Mouse (Mus musculus) hindbrain, embryonic 16.5 days (tissue): ENCODE results near the gene Dyrk4. TPM values are rescaled to one million over a fixed set of nuclear protein-coding genes. Genes with fewer than 3 reads are reported as not detected.

ENCODE experiments used
- ATAC-seq: fragments of 200-750 bp; cut with Nextera tagmentation; 2 replicates; pipeline ENCODE4 v1.8.0; 2017; ENCODE audit warnings: moderate TSS enrichment, moderate library complexity
- H3K27ac ChIP-seq: fragments of 300-500 bp; sonication (generic); 2 replicates; pipeline ENCODE4 v1.5.1; 2014; ENCODE audit warnings: low read depth, mild to moderate bottlenecking, control low read depth, low read length, moderate library complexity
- H3K27me3 ChIP-seq: fragments of 300-500 bp; sonication (generic); replicated peaks from 2 replicates; pipeline ENCODE4 v1.6.1; 2014; ENCODE audit warnings: low read length; ENCODE audit not compliant: control insufficient read depth, insufficient read depth
- H3K36me3 ChIP-seq: fragments of 300-500 bp; sonication (generic); 2 replicates; pipeline ENCODE4 v1.6.1; 2014; ENCODE audit warnings: mild to moderate bottlenecking, low read length, moderate library complexity, mixed read lengths; ENCODE audit not compliant: control insufficient read depth, insufficient read depth
- H3K4me1 ChIP-seq: fragments of 300-500 bp; sonication (generic); 2 replicates; pipeline ENCODE4 v1.6.1; 2014; ENCODE audit warnings: low read depth, low read length; ENCODE audit not compliant: control insufficient read depth, insufficient read depth
- H3K4me2 ChIP-seq: fragments of 300-500 bp; sonication (generic); 2 replicates; pipeline ENCODE4 v1.6.1; 2014; ENCODE audit warnings: mild to moderate bottlenecking, low read length, control low read depth, moderate library complexity
- H3K4me3 ChIP-seq: fragments of 300-500 bp; sonication (generic); 2 replicates; pipeline ENCODE4 v1.5.1; 2014; ENCODE audit warnings: mild to moderate bottlenecking, low read length, control low read depth, moderate library complexity
- H3K9ac ChIP-seq: fragments of 300-500 bp; sonication (generic); 2 replicates; pipeline ENCODE4 v1.6.1; 2014; ENCODE audit warnings: low read depth, mild to moderate bottlenecking, control low read depth, low read length, moderate library complexity
- H3K9me3 ChIP-seq: fragments of 300-500 bp; sonication (generic); 2 replicates; pipeline ENCODE4 v1.6.1; 2014; ENCODE audit warnings: mild to moderate bottlenecking, low read length, moderate library complexity; ENCODE audit not compliant: control insufficient read depth
- WGBS: fragments of 180-500 bp; shearing (Covaris S2); extraction: QIAGEN DNeasy Blood & Tissue Kit; methylation state at CpG from one replicate; pipeline ENCODE4 v1.1.7; 2014; 5-methylcytosine and 5-hydroxymethylcytosine counted together
- polyA plus RNA-seq: library from polyadenylated mRNA; unstranded; fragments of >200 nt; fragmentation: Nextera tagmentation; extraction: Ambion mirVana; gene quantifications from 2 replicates; pipeline ENCODE4 v1.2.1, GENCODE M21; 2015

Gene Dyrk4
- polyA plus RNA-seq, 1 experiment from 2014 or later: 0.14 TPM

DNA sequence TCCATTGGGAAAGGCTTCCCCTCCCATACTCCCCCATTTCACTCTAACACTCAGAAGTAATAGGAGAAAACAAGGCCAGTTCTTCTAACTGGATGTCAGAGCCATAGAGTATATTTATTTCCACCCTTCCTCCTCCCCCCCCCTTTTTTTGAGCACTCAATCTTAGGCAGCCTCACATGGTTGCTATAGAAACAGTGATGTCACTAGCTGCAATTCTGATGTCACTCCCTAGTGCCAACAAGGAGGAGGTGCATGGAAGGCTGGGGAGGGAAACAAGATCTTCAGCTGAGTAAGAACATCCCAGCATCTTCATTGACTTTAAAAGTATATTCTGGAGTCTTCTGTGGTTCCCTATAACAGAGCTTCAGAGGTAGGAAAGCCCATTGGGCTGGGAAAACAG lies 68.8 kb downstream of the Dyrk4 start, which contains the start of gene Akap3:
Gene Akap3 (plus strand): TSS at position 218 of the 400 bp plus-strand sequence.
- no peak within 1 kb of the TSS for H3K27ac ChIP-seq

DNA sequence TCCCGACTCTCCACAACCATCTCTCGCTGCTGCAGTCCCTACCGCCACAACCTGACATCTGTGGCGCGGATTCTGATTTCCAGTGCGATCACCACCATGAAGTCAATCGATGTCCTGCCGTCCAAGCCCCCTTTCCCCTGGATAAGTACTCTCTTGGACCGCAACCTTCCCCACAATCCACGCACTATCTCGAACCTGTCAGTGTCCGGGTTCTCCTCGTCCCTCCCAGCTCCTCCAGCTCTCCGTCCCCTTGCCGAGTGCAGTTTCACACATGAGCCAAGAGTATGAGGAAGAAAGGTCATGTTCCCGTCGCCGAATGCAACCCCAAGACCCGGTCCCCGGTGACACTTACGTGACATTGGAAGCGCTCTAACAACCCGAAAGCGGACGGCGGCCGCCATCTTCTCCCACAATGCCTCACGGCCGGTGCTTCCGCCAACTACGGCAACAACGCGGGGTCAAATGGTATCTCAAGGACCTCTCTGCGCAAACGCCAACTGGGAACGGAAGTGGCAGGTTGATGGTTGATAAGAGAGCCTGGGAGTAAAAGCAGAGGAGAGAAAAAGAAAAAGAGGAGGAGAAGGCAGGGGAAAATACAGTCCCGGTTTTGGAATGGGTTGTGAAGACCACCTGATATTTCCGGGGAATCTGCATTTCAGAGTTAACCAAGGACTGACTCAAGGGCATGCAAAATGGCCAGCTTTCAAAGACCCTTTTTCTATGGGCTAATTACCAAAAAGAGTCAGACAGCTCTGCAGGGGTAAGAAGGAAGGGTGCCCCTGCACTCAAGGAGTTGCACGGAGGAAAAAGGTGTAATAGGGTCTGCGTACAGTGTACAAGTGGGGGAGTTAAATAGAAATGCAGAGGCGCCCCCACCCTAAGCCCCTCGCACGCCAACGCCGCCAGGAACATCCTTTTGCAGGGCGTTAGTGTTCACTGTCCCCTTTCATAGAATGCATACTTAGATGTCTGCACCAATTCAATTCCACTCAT lies 72.6 kb downstream of the Dyrk4 start, which contains the start of gene Ndufa9:
Gene Ndufa9 (minus strand): TSS at position 425 of the 993 bp plus-strand sequence.
- Histone ChIP-seq H3K9ac (peak within 1 kb of the TSS; percentile 89), H3K27ac (peak within 1 kb of the TSS; percentile 85), H3K4me2 (peak within 1 kb of the TSS; percentile 94), H3K27me3 (no peaks in the 10 kb centered on the region; the same call in 1 of the 2 replicates), H3K36me3 (peaks cover 4% of the 10 kb centered on the region; the same call in 1 of the 2 replicates), H3K4me3 (peak within 1 kb of the TSS; percentile 86), H3K4me1 (peaks cover 15% of the 10 kb centered on the region), H3K9me3 (no peaks in the 10 kb centered on the region)
- WGBS: 6% methylated on average over 46 of the region's 46 CpGs
- peak; percentile 96 for ATAC-seq

More for the DNA sequence above, 68.8 kb downstream of the Dyrk4 start, which contains the start of gene Akap3:
- ATAC-seq: no peak
- Histone ChIP-seq H3K9me3 (no peaks in the 10 kb centered on the region), H3K27me3 (no peaks in the 10 kb centered on the region; the same call in 1 of the 2 replicates), H3K4me1 (peaks cover 9% of the 10 kb centered on the region), H3K9ac (no peak within 1 kb of the TSS), H3K4me3 (no peak within 1 kb of the TSS), H3K36me3 (no peaks in the 10 kb centered on the region), H3K4me2 (no peak within 1 kb of the TSS)

DNA sequence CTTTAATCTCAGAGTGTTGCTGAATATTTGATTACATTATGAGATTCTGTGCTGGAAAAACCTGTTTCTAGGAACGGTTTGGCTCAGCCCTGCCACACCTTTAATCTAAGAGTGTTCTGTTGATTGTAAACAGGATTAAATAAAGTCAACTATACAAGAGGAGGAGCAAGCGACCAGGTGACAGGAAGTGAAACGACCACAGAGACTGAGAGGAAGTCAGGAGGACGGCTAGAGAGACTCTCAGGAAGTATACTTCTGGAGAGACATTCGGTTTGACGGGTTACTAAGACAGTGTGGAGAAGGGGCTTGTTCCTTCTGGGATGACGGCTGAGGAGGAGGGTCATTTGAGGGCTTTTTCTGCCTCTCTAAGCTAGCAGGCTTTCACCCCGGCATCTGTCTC lies 85.0 kb downstream of the Dyrk4 start:
- no peaks in the 10 kb centered on the region for H3K4me1 ChIP-seq
- peaks cover 42% of the 10 kb centered on the region for H3K36me3 ChIP-seq
- H3K9me3 ChIP-seq: no peaks in the 10 kb centered on the region
- ATAC-seq: no peak
- 88% methylated on average over 8 of the region's 8 CpGs for WGBS
- H3K4me2 ChIP-seq: no peak overlapping the region
- no peak overlapping the region for H3K4me3 ChIP-seq
- no peak overlapping the region for H3K9ac ChIP-seq
- H3K27me3 ChIP-seq: no peaks in the 10 kb centered on the region
- H3K27ac ChIP-seq: no peak overlapping the region

Other genes starting within 250 kb of the Dyrk4 start
- gene Kcna6, start 181.2 kb downstream of the Dyrk4 start, polyA plus RNA-seq: 25.5 and 29.9 TPM in 2 replicates
- 210 and 225 TPM in 2 replicates for gene Ndufa9, start 72.7 kb downstream of the Dyrk4 start, polyA plus RNA-seq
- gene Akap3, start 68.7 kb downstream of the Dyrk4 start, polyA plus RNA-seq: 0.11 and 0.25 TPM in 2 replicates
- gene Rad51ap1, start 17.7 kb upstream of the Dyrk4 start, polyA plus RNA-seq: 15.2 and 17.1 TPM in 2 replicates
- gene D6Wsu163e, start 18.1 kb upstream of the Dyrk4 start, polyA plus RNA-seq: 30.2 and 32.2 TPM in 2 replicates
- 0.07 TPM in 1 of 2 replicates, not detected in the other for gene Fgf6, start 93.7 kb upstream of the Dyrk4 start, polyA plus RNA-seq
- gene Fgf23, start 151.1 kb upstream of the Dyrk4 start, polyA plus RNA-seq: 0.30 and 0.33 TPM in 2 replicates
- gene Tigar, start 187.7 kb upstream of the Dyrk4 start, polyA plus RNA-seq: 6.0 and 8.6 TPM in 2 replicates
- gene Ccnd2, start 230.4 kb upstream of the Dyrk4 start, polyA plus RNA-seq: 248 and 340 TPM in 2 replicates